Mouse (Mus musculus) cerebellum, adult 2 months (tissue): ENCODE measurements at regions not wholly inside any gene's neighbourhood (a gene's known extent, or its start where the extent isn't known, plus 50 kb on each side); places are given as distances from the start of the nearest gene placed in this dataset.

Experiments
- DNase-seq, 2 experiments: peaks; one replicate each; pipeline ENCODE4 v3.0.0; 2021
- H3K27ac ChIP-seq: fragments of 200-500 bp; 2 replicates; pipeline ENCODE4 v1.5.1; 2012; ENCODE audit warnings: low read length, control low read depth, inconsistent platforms; ENCODE audit not compliant: insufficient read depth
- H3K27me3 ChIP-seq: fragments of 200-500 bp; 2 replicates; pipeline ENCODE4 v1.6.1; 2012; ENCODE audit warnings: inconsistent platforms, mild to moderate bottlenecking, low read length, moderate library complexity; ENCODE audit not compliant: control insufficient read depth, insufficient read depth
- H3K4me1 ChIP-seq: fragments of 200-500 bp; 2 replicates; pipeline ENCODE4 v1.6.1; 2011; ENCODE audit warnings: low read length; ENCODE audit not compliant: control insufficient read depth, insufficient read depth
- H3K4me3 ChIP-seq: fragments of 200-500 bp; replicated peaks from 2 replicates; pipeline ENCODE3; 2011; ENCODE audit warnings: mild to moderate bottlenecking, low read depth, low read length, control low read depth; ENCODE audit not compliant: insufficient read depth
- CTCF ChIP-seq: fragments of 200-500 bp; IDR thresholded peaks from 2 replicates; pipeline ENCODE4 v1.5.1; 2011; ENCODE audit warnings: low read depth, mild to moderate bottlenecking, control low read depth, low read length, moderate library complexity, borderline replicate concordance; ENCODE audit not compliant: insufficient read depth
- POLR2A ChIP-seq: fragments of 200-500 bp; IDR thresholded peaks from 2 replicates; pipeline ENCODE4 v1.6.1; 2011; ENCODE audit warnings: low read length, control low read depth, borderline replicate concordance; ENCODE audit not compliant: insufficient read depth
- WGBS: fragments of 180-500 bp; shearing (Covaris S2); methylation state at CpG from one replicate; pipeline ENCODE4 v1.1.7; 2018; 5-methylcytosine and 5-hydroxymethylcytosine counted together

- no peak for DNase-seq
These were observed 107.3 kb downstream of the Dact1 start for GRCm38 (mm10) chr12:71416968-71417367.

DNA sequence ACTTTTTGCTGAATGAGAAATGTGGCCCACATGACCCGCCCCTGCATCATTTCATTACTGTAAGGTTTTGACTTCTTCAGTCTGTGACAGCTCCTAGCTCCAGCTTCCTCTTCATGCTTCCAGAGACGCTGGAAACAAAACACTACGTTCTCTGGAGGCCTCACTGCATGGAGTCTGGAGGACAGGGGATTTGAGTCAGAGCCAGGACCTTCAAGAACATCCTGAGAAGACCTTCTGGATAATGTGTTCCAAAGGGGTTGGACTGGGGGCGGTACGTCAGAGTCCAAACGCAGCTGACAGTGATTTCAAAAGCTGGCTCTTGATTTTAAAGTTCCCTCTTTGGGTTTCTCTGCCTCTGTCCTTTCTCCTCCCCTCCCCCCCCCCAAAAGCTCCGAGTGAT lies 108.5 kb downstream of the Dact1 start:
- no peak for DNase-seq
- 53% methylated on average over 7 of the region's 7 CpGs for WGBS
- Histone ChIP-seq H3K27ac (no peak overlapping the region), H3K27me3 (no peaks in the 10 kb centered on the region), H3K4me1 (no peaks in the 10 kb centered on the region; the same call in 1 of the 2 replicates), H3K4me3 (no peak overlapping the region)
- TF ChIP-seq POLR2A = no peak
- no peak for TF ChIP-seq CTCF

More at GRCm38 (mm10) chr12:71416968-71417367, 107.3 kb downstream of the Dact1 start:
- no peak overlapping the region for H3K4me3 ChIP-seq
- TF ChIP-seq CTCF = no peak
- TF ChIP-seq POLR2A = no peak
- no peak overlapping the region for H3K27ac ChIP-seq
- 96% methylated on average over 2 of the region's 2 CpGs for WGBS
- no peaks in the 10 kb centered on the region for H3K27me3 ChIP-seq
- no peaks in the 10 kb centered on the region; the same call in 1 of the 2 replicates for H3K4me1 ChIP-seq

DNA sequence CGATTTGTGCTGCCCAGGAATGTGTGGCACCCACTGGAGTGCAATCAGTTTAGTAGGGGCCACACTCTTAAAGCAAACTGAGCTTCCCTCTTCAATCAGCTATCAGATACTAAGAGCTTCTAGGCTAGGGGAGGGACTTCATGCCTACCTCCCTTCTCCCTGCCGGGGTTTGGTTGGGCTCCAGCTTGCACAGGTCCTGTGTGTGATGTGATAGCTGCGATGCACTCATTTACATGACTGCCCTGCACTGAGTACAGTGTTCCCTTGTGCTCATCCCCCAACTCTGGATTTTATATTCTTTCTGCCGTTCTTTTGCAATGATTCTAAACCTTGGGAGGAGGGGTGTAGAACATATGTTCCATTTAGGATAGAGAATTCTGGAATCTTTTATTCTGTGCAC lies 109.5 kb downstream of the Dact1 start:
- Histone ChIP-seq H3K27ac (no peak overlapping the region), H3K4me1 (no peaks in the 10 kb centered on the region; the same call in 1 of the 2 replicates), H3K4me3 (no peak overlapping the region), H3K27me3 (no peaks in the 10 kb centered on the region)
- DNase-seq = no peak
- TF ChIP-seq CTCF (no peak), POLR2A (no peak)
- WGBS = 79% methylated on average over 4 of the region's 4 CpGs

GRCm38 (mm10) chr12:71426023-71426719 lies 116.5 kb downstream of the Dact1 start:
- no peak for DNase-seq
- no peaks in the 10 kb centered on the region for H3K27me3 ChIP-seq
- no peak overlapping the region for H3K27ac ChIP-seq
- no peak overlapping the region for H3K4me3 ChIP-seq
- TF ChIP-seq CTCF (no peak), POLR2A (no peak)
- H3K4me1 ChIP-seq = peaks cover 8% of the 10 kb centered on the region; the same call in 1 of the 2 replicates
- 77% methylated on average over 10 of the region's 10 CpGs for WGBS

DNA sequence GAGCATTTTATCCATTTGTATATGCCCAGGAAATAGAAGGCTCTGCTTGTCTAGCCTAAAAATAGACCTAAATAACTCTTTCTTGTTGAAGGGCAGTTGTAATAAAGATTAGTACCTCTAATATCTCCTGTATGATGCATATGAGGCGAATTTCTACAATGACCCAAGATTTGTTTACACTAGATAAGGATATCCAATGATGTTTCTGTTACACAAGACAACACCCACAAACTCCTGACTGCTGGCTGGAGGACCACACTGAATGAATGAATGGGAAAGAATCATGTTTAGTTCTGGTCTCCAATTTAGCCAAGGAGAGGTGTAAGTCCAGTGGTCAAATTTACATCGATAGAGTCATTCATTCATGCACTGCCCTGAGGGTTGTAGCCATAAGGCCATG lies 118.3 kb downstream of the Dact1 start:
- H3K27me3 ChIP-seq = no peaks in the 10 kb centered on the region
- TF ChIP-seq POLR2A (no peak), CTCF (no peak)
- peaks cover 12% of the 10 kb centered on the region; the same call in 1 of the 2 replicates for H3K4me1 ChIP-seq
- no peak overlapping the region for H3K27ac ChIP-seq
- DNase-seq = no peak
- no peak overlapping the region for H3K4me3 ChIP-seq
- WGBS = 94% methylated on average over 2 of the region's 2 CpGs

DNA sequence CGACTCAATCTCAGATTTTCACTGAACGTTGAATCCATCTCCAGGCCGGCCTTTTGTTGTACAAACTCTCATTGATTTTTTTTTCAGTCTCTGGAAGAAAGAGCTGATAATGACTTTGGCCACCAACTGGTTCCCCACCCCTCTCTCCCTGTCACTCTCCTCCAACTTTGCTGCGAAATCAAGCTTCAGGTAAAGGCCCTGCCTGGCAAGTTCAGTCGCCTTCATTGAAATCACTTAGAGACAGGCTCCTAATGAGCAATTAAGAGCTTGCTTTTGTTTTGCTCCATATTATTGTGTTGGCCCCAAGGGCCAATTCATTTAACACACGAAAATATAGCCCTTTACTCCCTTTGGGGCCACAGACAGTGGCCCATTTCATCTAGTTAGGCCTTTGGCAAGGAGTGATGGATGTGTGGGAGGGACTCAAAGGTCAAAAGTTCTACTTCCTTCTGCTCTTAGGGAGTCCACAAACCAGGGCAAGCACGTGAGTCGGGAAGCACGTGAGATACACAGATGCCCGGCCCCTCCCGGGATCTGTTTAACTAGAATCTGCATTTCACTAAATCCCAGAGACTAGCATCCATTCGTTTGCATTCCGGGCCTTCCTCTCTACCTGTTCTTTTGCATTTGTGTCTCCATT lies 120.0 kb downstream of the Dact1 start:
- TF ChIP-seq CTCF = no peak
- no peak for TF ChIP-seq POLR2A
- DNase-seq = no peak
- Histone ChIP-seq H3K27ac (peak overlapping the region; percentile 32; the same call in 1 of the 2 replicates), H3K4me3 (no peak overlapping the region), H3K4me1 (peaks cover 13% of the 10 kb centered on the region; the same call in 1 of the 2 replicates), H3K27me3 (no peaks in the 10 kb centered on the region)
- 78% methylated on average over 13 of the region's 13 CpGs for WGBS

GRCm38 (mm10) chr12:71430331-71430730 lies 120.6 kb downstream of the Dact1 start:
- peaks cover 17% of the 10 kb centered on the region; the same call in 1 of the 2 replicates for H3K4me1 ChIP-seq
- peak in 1 of 2 experiments; percentile 16 for DNase-seq
- no peaks in the 10 kb centered on the region for H3K27me3 ChIP-seq
- no peak overlapping the region for H3K4me3 ChIP-seq
- H3K27ac ChIP-seq = 0 out of 2 replicates have a peak overlapping the region, but pooled peaks have one; percentile 25
- no peak for TF ChIP-seq POLR2A
- no peak for TF ChIP-seq CTCF
- WGBS = 74% methylated on average over 11 of the region's 11 CpGs

DNA sequence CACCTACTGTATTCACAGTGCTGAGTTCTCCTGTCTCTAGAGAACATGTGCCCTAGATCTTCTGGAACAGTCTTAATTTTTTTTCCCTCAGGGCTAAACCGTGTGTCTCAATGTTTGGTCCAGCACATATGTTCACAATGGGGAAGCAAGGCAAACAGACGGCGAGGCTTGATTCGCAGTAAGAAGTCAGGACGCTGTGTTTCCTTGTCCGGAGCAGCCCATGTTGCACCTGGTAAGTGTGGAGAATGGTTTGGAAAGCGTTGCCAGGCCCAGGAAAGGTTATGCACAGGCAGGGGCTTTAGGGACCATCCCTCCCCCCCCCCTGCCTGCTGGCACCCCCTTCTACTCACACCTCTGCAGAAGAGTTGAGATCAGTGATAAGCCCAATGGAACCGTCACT lies 121.4 kb downstream of the Dact1 start:
- DNase-seq = peak; percentile 78 to 90
- Histone ChIP-seq H3K27me3 (no peaks in the 10 kb centered on the region), H3K27ac (peak overlapping the region; percentile 52; the same call in 1 of the 2 replicates), H3K4me3 (no peak overlapping the region), H3K4me1 (peaks cover 17% of the 10 kb centered on the region; the same call in 1 of the 2 replicates)
- WGBS = 11% methylated on average over 8 of the region's 8 CpGs
- TF ChIP-seq POLR2A = no peak
- TF ChIP-seq CTCF = no peak
